Mouse (Mus musculus): ENCODE measurements around the gene Nck2. TPM values are rescaled to one million over a fixed set of nuclear protein-coding genes. Genes with fewer than 3 reads are reported as not detected.
A peak's percentile ranks its signal among the peaks of the same experiment; 100 is the strongest.
"Not testable (repeated sequence)": the region's sequence is repeated elsewhere in the genome, so short reads cannot be mapped to it uniquely, and the experiment has no call there.

Nck2 gene
- polyA plus RNA-seq, 1 experiment from 2014 or later: 24.6 TPM

- Histone ChIP-seq H3K9ac (ENCODE audit: low read depth, low read length) (no peak overlapping the region), H3K9me3 (replicated peaks; ENCODE audit: control insufficient read depth, low read length) (no peaks in the 10 kb centered on the region), H3K27ac (ENCODE audit: low read depth, low read length) (no peak overlapping the region), H3K36me3 (ENCODE audit: control insufficient read depth, insufficient read depth, low read length) (no peaks in the 10 kb centered on the region), H3K4me2 (no peak overlapping the region), H3K4me1 (ENCODE audit: control insufficient read depth, insufficient read depth, low read length) (peaks cover 8% of the 10 kb centered on the region; the same call in 1 of the 2 replicates), H3K4me3 (ENCODE audit: low read depth, low read length) (no peak overlapping the region), H3K27me3 (ENCODE audit: control insufficient read depth, insufficient read depth, low read length) (no peaks in the 10 kb centered on the region)
- WGBS (ENCODE audit: insufficient replicate concordance): 78% methylated on average over 2 of the region's 2 CpGs
- ATAC-seq (replicated peaks; ENCODE audit: insufficient number of reproducible peaks, low FRiP score, low TSS enrichment): no peak
Observed at GRCm38 (mm10) chr1:43522976-43523375, 78.6 kb downstream of the Nck2 start.

DNA sequence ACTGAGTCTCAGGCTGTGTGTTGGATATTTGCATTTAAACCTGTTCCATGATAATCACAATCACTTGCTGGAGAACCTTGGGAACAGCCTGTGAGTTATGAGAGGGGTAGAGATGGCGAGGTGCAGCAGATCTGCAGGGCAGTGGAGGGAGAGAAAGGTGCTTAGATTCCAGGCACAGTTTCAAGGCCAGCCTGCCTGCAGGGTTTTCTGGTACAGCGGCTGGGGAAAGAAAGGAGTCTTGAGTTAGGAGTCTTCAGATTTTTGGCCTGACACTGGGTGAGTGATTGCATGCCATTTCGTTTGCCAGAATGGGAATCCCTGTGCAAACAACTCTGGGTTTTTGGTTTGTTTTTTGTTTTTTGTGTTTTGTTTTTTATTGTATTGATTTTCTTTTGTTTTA lies 80.0 kb downstream of the Nck2 start:
- ATAC-seq (replicated peaks; ENCODE audit: insufficient number of reproducible peaks, low FRiP score, low TSS enrichment): no peak
- 84% methylated on average over 3 of the region's 3 CpGs for WGBS (ENCODE audit: insufficient replicate concordance)
- no peaks in the 10 kb centered on the region for H3K36me3 ChIP-seq (ENCODE audit: control insufficient read depth, insufficient read depth, low read length)
- no peak overlapping the region for H3K9ac ChIP-seq (ENCODE audit: low read depth, low read length)
- H3K4me1 ChIP-seq (ENCODE audit: control insufficient read depth, insufficient read depth, low read length): peaks cover 8% of the 10 kb centered on the region; the same call in 1 of the 2 replicates
- H3K4me2 ChIP-seq: no peak overlapping the region
- H3K27ac ChIP-seq (ENCODE audit: low read depth, low read length): no peak overlapping the region
- H3K4me3 ChIP-seq (ENCODE audit: low read depth, low read length): no peak overlapping the region
- H3K27me3 ChIP-seq (ENCODE audit: control insufficient read depth, insufficient read depth, low read length): no peaks in the 10 kb centered on the region
- H3K9me3 ChIP-seq (replicated peaks; ENCODE audit: control insufficient read depth, low read length): no peaks in the 10 kb centered on the region

GRCm38 (mm10) chr1:43528275-43528674 lies 83.9 kb downstream of the Nck2 start:
- Histone ChIP-seq H3K4me1 (ENCODE audit: control insufficient read depth, insufficient read depth, low read length) (peaks cover 18% of the 10 kb centered on the region), H3K9me3 (replicated peaks; ENCODE audit: control insufficient read depth, low read length) (no peaks in the 10 kb centered on the region), H3K9ac (ENCODE audit: low read depth, low read length) (no peak overlapping the region), H3K27ac (ENCODE audit: low read depth, low read length) (no peak overlapping the region), H3K36me3 (ENCODE audit: control insufficient read depth, insufficient read depth, low read length) (no peaks in the 10 kb centered on the region), H3K4me3 (ENCODE audit: low read depth, low read length) (no peak overlapping the region), H3K4me2 (no peak overlapping the region), H3K27me3 (ENCODE audit: control insufficient read depth, insufficient read depth, low read length) (no peaks in the 10 kb centered on the region)
- ATAC-seq (replicated peaks; ENCODE audit: insufficient number of reproducible peaks, low FRiP score, low TSS enrichment): no peak
- 96% methylated on average over 2 of the region's 2 CpGs for WGBS (ENCODE audit: insufficient replicate concordance)

GRCm38 (mm10) chr1:43529086-43529485 lies 84.7 kb downstream of the Nck2 start:
- H3K27ac ChIP-seq (ENCODE audit: low read depth, low read length): no peak overlapping the region
- no peaks in the 10 kb centered on the region for H3K27me3 ChIP-seq (ENCODE audit: control insufficient read depth, insufficient read depth, low read length)
- 94% methylated on average over 1 of the region's 1 CpGs for WGBS (ENCODE audit: insufficient replicate concordance)
- H3K4me1 ChIP-seq (ENCODE audit: control insufficient read depth, insufficient read depth, low read length): peaks cover 26% of the 10 kb centered on the region
- H3K9ac ChIP-seq (ENCODE audit: low read depth, low read length): no peak overlapping the region
- H3K4me3 ChIP-seq (ENCODE audit: low read depth, low read length): no peak overlapping the region
- no peaks in the 10 kb centered on the region for H3K36me3 ChIP-seq (ENCODE audit: control insufficient read depth, insufficient read depth, low read length)
- no peak for ATAC-seq (replicated peaks; ENCODE audit: insufficient number of reproducible peaks, low FRiP score, low TSS enrichment)
- H3K9me3 ChIP-seq (replicated peaks; ENCODE audit: control insufficient read depth, low read length): no peaks in the 10 kb centered on the region
- H3K4me2 ChIP-seq: no peak overlapping the region

DNA sequence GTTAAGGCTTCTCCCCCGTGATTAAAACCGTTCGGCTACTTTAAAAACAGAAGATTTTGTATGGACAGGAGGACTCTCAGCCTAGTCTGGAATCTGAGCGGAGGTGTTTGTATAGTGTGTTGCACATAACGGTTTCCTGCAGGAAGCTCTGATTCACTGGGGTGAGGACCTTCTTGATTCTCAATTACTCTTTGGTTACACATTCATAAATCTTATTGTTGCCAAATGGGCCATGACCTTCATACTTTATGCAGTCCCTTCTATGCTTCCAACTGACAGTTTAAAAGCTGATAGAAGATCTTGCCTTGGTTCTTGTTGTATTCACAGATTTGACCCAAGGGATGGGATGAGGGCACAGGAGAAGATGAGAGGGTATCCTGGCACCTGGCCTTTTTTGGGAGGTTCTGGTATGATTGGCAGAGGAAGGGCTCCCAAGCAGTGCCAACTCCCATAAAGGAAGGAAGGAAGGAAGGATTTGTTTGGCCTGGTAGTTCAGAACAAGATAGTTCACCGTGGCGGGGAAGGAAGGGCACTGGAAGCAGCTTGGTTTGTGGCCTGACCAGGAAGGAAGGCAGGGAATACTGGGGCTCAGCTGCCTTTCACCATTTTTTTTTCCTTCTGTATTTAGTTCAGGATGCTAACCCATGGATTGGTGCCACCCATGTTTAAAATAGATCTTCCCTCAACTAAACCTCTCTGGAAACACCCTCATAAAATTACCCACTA lies 86.1 kb downstream of the Nck2 start:
- no peak for ATAC-seq (replicated peaks; ENCODE audit: insufficient number of reproducible peaks, low FRiP score, low TSS enrichment)
- Histone ChIP-seq H3K36me3 (ENCODE audit: control insufficient read depth, insufficient read depth, low read length) (no peaks in the 10 kb centered on the region), H3K4me3 (ENCODE audit: low read depth, low read length) (no peak overlapping the region), H3K27me3 (ENCODE audit: control insufficient read depth, insufficient read depth, low read length) (no peaks in the 10 kb centered on the region), H3K4me2 (no peak overlapping the region), H3K9ac (ENCODE audit: low read depth, low read length) (no peak overlapping the region), H3K4me1 (ENCODE audit: control insufficient read depth, insufficient read depth, low read length) (peaks cover 39% of the 10 kb centered on the region), H3K9me3 (replicated peaks; ENCODE audit: control insufficient read depth, low read length) (no peaks in the 10 kb centered on the region), H3K27ac (ENCODE audit: low read depth, low read length) (no peak overlapping the region)
- 63% methylated on average over 7 of the region's 7 CpGs for WGBS (ENCODE audit: insufficient replicate concordance)

DNA sequence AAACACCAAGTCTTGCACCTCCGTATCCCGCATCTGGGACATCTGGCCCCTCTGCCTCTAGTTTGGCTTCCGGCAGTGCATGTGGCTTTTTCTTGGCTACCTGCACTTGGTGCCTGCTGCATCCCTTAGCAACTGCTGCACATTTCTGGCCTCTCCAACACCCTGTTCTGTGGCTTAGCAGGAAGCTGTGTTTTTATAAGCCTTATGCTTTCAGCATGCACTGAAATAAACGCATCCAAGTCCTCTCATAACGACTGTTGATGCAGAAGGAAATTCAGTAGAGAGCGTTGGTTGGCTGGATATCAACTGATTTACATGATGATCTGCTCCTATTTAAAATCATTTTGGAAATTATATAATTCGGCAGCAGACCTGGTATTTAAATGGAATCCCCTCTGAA lies 86.9 kb downstream of the Nck2 start:
- Histone ChIP-seq H3K9me3 (replicated peaks; ENCODE audit: control insufficient read depth, low read length) (no peaks in the 10 kb centered on the region), H3K9ac (ENCODE audit: low read depth, low read length) (no peak overlapping the region), H3K4me3 (ENCODE audit: low read depth, low read length) (no peak overlapping the region), H3K27ac (ENCODE audit: low read depth, low read length) (no peak overlapping the region), H3K36me3 (ENCODE audit: control insufficient read depth, insufficient read depth, low read length) (no peaks in the 10 kb centered on the region), H3K27me3 (ENCODE audit: control insufficient read depth, insufficient read depth, low read length) (no peaks in the 10 kb centered on the region), H3K4me2 (no peak overlapping the region), H3K4me1 (ENCODE audit: control insufficient read depth, insufficient read depth, low read length) (peaks cover 47% of the 10 kb centered on the region)
- WGBS (ENCODE audit: insufficient replicate concordance): 88% methylated on average over 7 of the region's 7 CpGs
- no peak for ATAC-seq (replicated peaks; ENCODE audit: insufficient number of reproducible peaks, low FRiP score, low TSS enrichment)

GRCm38 (mm10) chr1:43532279-43532678 lies 87.9 kb downstream of the Nck2 start:
- Histone ChIP-seq H3K27me3 (ENCODE audit: control insufficient read depth, insufficient read depth, low read length) (no peaks in the 10 kb centered on the region), H3K4me2 (no peak overlapping the region), H3K9ac (ENCODE audit: low read depth, low read length) (no peak overlapping the region), H3K36me3 (ENCODE audit: control insufficient read depth, insufficient read depth, low read length) (no peaks in the 10 kb centered on the region), H3K9me3 (replicated peaks; ENCODE audit: control insufficient read depth, low read length) (no peaks in the 10 kb centered on the region), H3K4me1 (ENCODE audit: control insufficient read depth, insufficient read depth, low read length) (peaks cover 47% of the 10 kb centered on the region), H3K4me3 (ENCODE audit: low read depth, low read length) (no peak overlapping the region), H3K27ac (ENCODE audit: low read depth, low read length) (no peak overlapping the region)
- ATAC-seq (replicated peaks; ENCODE audit: insufficient number of reproducible peaks, low FRiP score, low TSS enrichment): peak; percentile 39; the same call in 1 of the 2 replicates
- 47% methylated on average over 4 of the region's 4 CpGs for WGBS (ENCODE audit: insufficient replicate concordance)

DNA sequence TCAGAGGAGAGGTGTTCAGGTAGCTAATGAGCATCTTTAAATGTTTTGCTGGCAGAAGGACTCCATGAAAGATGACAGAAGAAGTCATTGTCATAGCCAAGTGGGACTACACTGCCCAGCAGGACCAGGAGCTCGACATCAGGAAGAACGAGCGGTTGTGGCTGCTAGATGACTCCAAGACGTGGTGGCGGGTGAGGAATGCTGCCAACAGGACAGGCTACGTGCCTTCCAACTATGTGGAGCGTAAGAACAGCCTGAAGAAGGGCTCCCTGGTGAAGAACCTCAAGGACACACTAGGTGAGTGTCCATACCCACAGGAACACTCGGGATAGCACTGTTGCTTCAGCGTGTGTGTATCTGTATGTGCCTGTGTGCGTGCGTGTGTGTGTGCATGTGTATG lies 89.1 kb downstream of the Nck2 start:
- Histone ChIP-seq H3K27ac (ENCODE audit: low read depth, low read length) (0 out of 2 replicates have a peak overlapping the region, but pooled peaks have one; percentile 15), H3K4me1 (ENCODE audit: control insufficient read depth, insufficient read depth, low read length) (peaks cover 50% of the 10 kb centered on the region)
- not testable (repeated sequence) for H3K9me3 ChIP-seq (replicated peaks; ENCODE audit: control insufficient read depth, low read length); H3K4me3 ChIP-seq (ENCODE audit: low read depth, low read length); ATAC-seq (replicated peaks; ENCODE audit: insufficient number of reproducible peaks, low FRiP score, low TSS enrichment); H3K9ac ChIP-seq (ENCODE audit: low read depth, low read length); H3K27me3 ChIP-seq (ENCODE audit: control insufficient read depth, insufficient read depth, low read length); H3K4me2 ChIP-seq; H3K36me3 ChIP-seq (ENCODE audit: control insufficient read depth, insufficient read depth, low read length)
- WGBS (ENCODE audit: insufficient replicate concordance): 74% methylated on average over 11 of the region's 11 CpGs
